Mouse (Mus musculus) spleen, adult 2 months (tissue): ENCODE measurements around the gene Klhdc4.

Experiments
- CTCF ChIP-seq: fragments of 200-500 bp; IDR thresholded peaks from 2 replicates; pipeline ENCODE4 v1.5.1; 2011; ENCODE audit warnings: mild to moderate bottlenecking, inconsistent platforms; ENCODE audit not compliant: insufficient read depth, insufficient read length, insufficient replicate concordance; ENCODE audit errors: extremely low read depth
- POLR2A ChIP-seq: fragments of 200-500 bp; IDR thresholded peaks from 2 replicates; pipeline ENCODE4 v1.6.1; 2011; ENCODE audit warnings: low read depth, low read length, inconsistent platforms

DNA sequence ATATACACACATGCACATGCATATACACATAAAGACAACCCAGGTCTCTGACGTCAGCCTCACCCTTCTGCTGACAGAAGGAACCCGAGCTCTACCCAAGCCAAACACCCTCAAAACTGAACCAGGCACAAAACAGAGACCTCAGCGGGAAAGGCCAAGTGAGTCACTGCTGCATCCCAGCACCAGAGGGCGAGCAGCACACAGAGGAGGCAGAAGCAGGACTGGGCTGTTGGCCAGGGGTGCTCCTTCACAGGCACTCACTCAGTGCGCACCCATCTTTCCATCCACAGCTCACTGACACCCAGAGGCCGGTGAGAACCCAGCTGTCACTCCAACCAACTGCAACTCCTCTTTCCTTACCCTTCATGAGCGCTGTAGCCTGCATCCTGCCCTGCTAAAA is 11.1 kb downstream of the Klhdc4 start:
- no peak for TF ChIP-seq POLR2A
- no peak for TF ChIP-seq CTCF
